Mouse (Mus musculus): ENCODE data around the gene Kcnh1.

DNA sequence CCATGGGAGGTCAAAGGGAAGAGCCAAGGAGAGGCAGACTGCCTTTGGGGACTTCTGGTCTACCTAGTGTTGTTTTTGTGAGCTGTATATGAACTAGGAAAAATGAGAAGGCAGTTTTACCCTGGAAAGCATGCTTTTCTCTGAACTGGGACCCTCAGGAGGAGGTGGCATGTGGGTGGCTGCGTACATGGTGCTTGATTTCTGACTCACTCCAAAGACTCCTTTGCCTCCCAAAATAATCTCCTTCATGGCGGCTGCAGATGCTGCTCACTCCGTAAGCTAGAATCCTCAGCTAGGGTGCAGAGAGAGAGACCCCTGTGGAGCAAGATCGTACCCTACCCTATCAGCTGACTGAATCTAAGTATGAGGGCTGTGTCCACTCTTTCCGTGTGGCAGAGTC is 145.5 kb downstream of the Kcnh1 start:
- TF ChIP-seq EP300 (IDR thresholded peaks at IDR 0.05; ENCODE audit: low read depth) (no peak), CTCF (IDR thresholded peaks at IDR 0.05; ENCODE audit: low read depth) (no peak)

All from liver, postnatal 0 days (tissue).